Mouse (Mus musculus): ENCODE data around the gene Krtap19-9b. TPM values are rescaled to one million over a fixed set of nuclear protein-coding genes. Genes with fewer than 3 reads are reported as not detected.

The Krtap19-9b gene
- not detected in 2 replicates for polyA plus RNA-seq (2012; rRNA removed)

DNA sequence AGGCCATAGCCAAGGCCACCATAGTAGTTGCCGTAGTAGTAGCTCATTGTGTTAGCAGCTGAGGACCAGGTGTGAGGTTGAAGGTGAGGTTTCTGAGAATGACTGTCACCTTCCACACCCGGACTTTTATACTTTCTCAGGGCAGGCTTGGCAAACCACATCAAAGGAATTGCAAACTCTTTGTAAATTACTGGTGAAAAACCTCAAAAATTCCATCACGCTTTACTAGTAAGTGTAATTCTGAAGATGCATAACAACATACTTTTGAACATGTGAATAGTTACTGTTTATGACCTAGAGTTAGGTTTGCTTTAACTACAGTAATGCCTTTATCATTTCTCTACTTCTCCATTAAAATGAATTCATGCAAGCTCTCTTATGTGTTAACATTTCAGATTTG lies at the start of gene Krtap19-9b:
Gene Krtap19-9b, minus strand, starts transcription at position 101 of the 400 bp plus-strand sequence.

GRCm38 (mm10) chr16:88962773-88963172 lies 30.7 kb upstream of the Krtap19-9b start, which contains the start of gene Krtap16-3:
TSS of gene Krtap16-3 (minus strand) at chr16:88962873.

DNA sequence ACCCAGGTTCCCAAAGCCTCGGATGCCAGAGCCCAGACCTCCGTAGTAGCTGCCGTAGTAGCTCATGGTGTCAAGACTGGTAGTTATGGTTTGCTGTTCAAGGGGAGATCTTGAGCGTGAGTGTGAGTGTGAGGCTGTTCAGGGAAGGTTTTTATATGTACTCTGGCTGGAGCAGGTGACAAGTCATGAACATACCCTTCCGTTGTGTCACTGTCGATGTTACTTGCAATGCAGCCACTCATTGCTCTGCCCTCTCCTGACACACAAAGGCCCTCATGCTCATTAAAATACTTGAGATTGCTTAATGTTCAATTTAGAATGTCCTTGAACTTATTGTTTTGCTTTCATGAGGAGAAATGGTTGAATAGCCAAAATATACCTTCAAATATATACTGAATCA lies 35.7 kb downstream of the Krtap19-9b start, which contains the start of gene Krtap19-5:
Gene Krtap19-5, minus strand, starts transcription at position 101 of the 400 bp plus-strand sequence.

GRCm38 (mm10) chr16:88884989-88885388 lies 47.1 kb downstream of the Krtap19-9b start, which contains the start of gene Krtap19-4:
TSS of gene Krtap19-4 (minus strand) at chr16:88885089.

Other genes starting within 250 kb of the Krtap19-9b start
- gene 2310061N02Rik, start 224.3 kb downstream of the Krtap19-9b start, polyA plus RNA-seq (2012; rRNA removed) = not detected in 2 replicates
- not detected in 2 replicates for gene Krtap13-1, start 203.4 kb downstream of the Krtap19-9b start, polyA plus RNA-seq (2012; rRNA removed)
- gene Krtap13, start 180.6 kb downstream of the Krtap19-9b start, polyA plus RNA-seq (2012; rRNA removed) = not detected in 2 replicates
- not detected in 2 replicates for gene 2310034C09Rik, start 173.4 kb downstream of the Krtap19-9b start, polyA plus RNA-seq (2012; rRNA removed)
- gene 2310057N15Rik, start 158.1 kb downstream of the Krtap19-9b start, polyA plus RNA-seq (2012; rRNA removed) = not detected in 2 replicates
- not detected in 2 replicates for gene Gm5965, start 154.4 kb downstream of the Krtap19-9b start, polyA plus RNA-seq (2012; rRNA removed)
- gene Gm20741, start 120.0 kb downstream of the Krtap19-9b start, polyA plus RNA-seq (2012; rRNA removed) = not detected in 2 replicates
- gene Krtap15, start 112.0 kb downstream of the Krtap19-9b start, polyA plus RNA-seq (2012; rRNA removed) = not detected in 2 replicates
- not detected in 2 replicates for gene Krtap14, start 106.1 kb downstream of the Krtap19-9b start, polyA plus RNA-seq (2012; rRNA removed)
- gene Krtap19-1, start 62.9 kb downstream of the Krtap19-9b start, polyA plus RNA-seq (2012; rRNA removed) = not detected in 2 replicates
- not detected in 2 replicates for gene Krtap19-2, start 58.0 kb downstream of the Krtap19-9b start, polyA plus RNA-seq (2012; rRNA removed)
- not detected in 2 replicates for gene Krtap19-3, start 54.2 kb downstream of the Krtap19-9b start, polyA plus RNA-seq (2012; rRNA removed)
- not detected in 2 replicates for gene Krtap19-4, start 47.2 kb downstream of the Krtap19-9b start, polyA plus RNA-seq (2012; rRNA removed)
- not detected in 2 replicates for gene Krtap19-5, start 35.8 kb downstream of the Krtap19-9b start, polyA plus RNA-seq (2012; rRNA removed)
- gene Krtap16-3, start 30.6 kb upstream of the Krtap19-9b start, polyA plus RNA-seq (2012; rRNA removed) = not detected in 2 replicates
- gene Krtap22-2, start 78.5 kb upstream of the Krtap19-9b start, polyA plus RNA-seq (2012; rRNA removed) = not detected in 2 replicates
- gene Gm10229, start 83.0 kb upstream of the Krtap19-9b start, polyA plus RNA-seq (2012; rRNA removed) = not detected in 2 replicates
- not detected in 2 replicates for gene Krtap6-1, start 99.4 kb upstream of the Krtap19-9b start, polyA plus RNA-seq (2012; rRNA removed)
- not detected in 2 replicates for gene Gm10228, start 109.2 kb upstream of the Krtap19-9b start, polyA plus RNA-seq (2012; rRNA removed)
- not detected in 2 replicates for gene Krtap6-5, start 115.6 kb upstream of the Krtap19-9b start, polyA plus RNA-seq (2012; rRNA removed)
- not detected in 2 replicates for gene 1110025L11Rik, start 131.7 kb upstream of the Krtap19-9b start, polyA plus RNA-seq (2012; rRNA removed)
- gene Krtap6-3, start 151.8 kb upstream of the Krtap19-9b start, polyA plus RNA-seq (2012; rRNA removed) = not detected in 2 replicates
- not detected in 2 replicates for gene Gm6358, start 208.6 kb upstream of the Krtap19-9b start, polyA plus RNA-seq (2012; rRNA removed)
- gene Gm10061, start 218.8 kb upstream of the Krtap19-9b start, polyA plus RNA-seq (2012; rRNA removed) = not detected in 2 replicates
- not detected in 2 replicates for gene Gm9789, start 225.7 kb upstream of the Krtap19-9b start, polyA plus RNA-seq (2012; rRNA removed)
- not detected in 2 replicates for gene Gm7735, start 237.2 kb upstream of the Krtap19-9b start, polyA plus RNA-seq (2012; rRNA removed)
- gene 1110057P08Rik, start 242.5 kb upstream of the Krtap19-9b start, polyA plus RNA-seq (2012; rRNA removed) = not detected in 2 replicates

All from central nervous system, embryonic 11.5 days (tissue).